Mouse (Mus musculus) gastrocnemius, postnatal 14 days (tissue): Measurements from ENCODE around the gene Aqp3. TPM values are rescaled to one million over a fixed set of nuclear protein-coding genes. Genes with fewer than 3 reads are reported as not detected.
"Not testable (repeated sequence)": the region's sequence is repeated elsewhere in the genome, so short reads cannot be mapped to it uniquely, and the experiment has no call there.

ENCODE experiments used
- DNase-seq: peaks from one replicate; pipeline ENCODE4 v3.0.0; 2021; ENCODE audit warnings: mixed read lengths
- intact Hi-C: fragments of 180-260 bp; cut with DNase I; formaldehyde crosslinking; loops from one replicate; pipeline ENCODE4 v1.15.1; 2025; ENCODE audit warnings: low total_unique reads
- total RNA-seq, 2 experiments: library from RNA; stranded (reverse); gene quantifications; 2 replicates each; pipeline ENCODE4 v1.2.3; 2021

Gene Aqp3
- total RNA-seq, 2 experiments from 2014 or later, result not detected

DNA sequence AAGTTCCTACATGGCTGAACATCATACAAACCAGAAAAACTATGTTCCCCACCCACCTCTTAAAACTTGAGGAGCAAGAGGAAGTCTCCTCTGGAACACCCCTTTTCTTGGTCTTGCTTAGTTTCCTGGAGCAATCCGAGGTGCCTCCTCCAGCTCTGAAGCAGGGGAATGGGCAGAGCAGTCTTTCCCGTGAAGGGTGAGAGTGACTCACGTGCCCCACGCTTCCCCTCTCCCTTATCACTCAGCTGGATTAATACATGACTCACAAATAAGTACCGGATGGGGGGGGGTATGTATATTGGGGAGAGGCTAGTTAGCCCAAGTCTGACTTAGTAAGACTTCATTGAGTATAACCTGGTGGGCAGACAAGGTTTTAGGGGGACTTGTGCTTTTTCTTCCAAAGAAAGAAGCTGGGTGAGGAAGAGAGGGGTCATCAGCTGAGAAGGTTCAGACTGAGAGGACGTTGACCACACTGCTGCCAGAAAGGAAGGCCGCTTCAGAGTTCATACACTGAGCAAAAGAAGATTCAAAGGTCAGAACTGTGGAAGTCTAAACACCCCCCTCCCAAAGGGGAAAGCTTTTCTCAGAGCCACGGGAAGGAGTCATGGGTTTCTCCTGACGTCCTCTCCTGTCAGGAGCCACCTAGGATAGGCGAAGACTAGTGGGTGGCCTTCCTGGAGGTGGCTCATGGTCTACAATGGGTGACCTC, 10.9 kb upstream of the Aqp3 start:
- DNase-seq, result no peak
- intact Hi-C loops, result no loop called here

DNA sequence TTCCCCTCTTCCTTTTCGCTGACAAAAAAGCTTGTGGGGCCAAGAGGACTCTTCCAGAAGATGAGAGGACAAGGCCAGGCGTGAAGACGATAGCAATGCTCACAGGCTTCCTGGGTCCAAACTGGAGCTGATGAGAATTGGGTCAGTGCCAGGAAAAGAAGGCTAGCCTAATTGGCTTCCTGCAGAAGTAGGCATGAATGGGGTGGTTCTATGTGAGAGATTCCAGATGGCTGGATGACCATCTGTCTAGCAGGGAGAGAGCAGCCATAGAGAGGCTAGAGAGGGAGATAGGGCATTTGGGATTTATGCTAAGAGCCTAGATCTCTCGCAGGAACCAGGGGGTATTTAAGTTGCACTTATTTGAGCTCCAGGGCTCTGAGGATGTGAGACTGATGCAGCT, 9.5 kb upstream of the Aqp3 start:
- intact Hi-C loops, result no loop called here
- DNase-seq, result no peak

DNA sequence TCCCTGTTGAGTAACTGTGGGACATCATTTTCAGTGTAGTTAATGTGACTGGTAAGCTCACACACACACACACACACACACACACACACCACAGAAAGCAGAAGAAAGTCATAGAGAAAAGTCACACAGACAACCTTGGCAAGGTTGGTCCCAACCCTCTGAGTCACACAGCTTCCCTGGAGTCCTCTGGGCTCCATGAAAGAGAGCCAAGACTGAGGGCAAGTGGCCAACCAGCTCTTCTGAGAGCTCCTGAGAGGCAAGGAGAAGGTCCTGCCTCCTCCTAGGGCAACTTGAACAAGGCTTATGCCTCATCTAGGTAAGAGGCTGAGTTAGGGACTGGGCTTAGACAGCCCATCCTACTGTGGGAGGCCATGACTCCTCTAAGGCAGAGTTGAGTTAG, 4.9 kb upstream of the Aqp3 start:
- DNase-seq, result no peak
- intact Hi-C loops, result no loop called here

DNA sequence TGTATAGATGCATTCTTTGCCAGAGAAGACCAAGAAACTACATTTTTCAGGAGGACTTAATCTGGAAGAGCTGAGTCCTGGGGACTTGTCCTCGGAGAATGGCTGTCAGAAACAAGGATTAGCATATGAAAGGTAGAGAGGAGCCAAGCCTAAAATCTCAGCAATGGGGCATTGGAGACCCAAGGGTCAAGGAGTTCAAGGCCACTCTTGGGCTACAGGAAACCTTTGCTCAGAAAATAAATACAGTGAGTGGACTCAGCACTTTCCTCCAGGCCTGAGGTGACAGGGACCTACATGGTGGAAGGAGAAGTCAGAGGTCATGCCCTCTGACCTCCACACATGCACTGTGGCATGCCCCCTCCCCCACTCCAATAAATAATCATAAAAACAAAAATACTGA, 3.0 kb upstream of the Aqp3 start:
- DNase-seq, result no peak
- intact Hi-C loops, result no loop called here

DNA sequence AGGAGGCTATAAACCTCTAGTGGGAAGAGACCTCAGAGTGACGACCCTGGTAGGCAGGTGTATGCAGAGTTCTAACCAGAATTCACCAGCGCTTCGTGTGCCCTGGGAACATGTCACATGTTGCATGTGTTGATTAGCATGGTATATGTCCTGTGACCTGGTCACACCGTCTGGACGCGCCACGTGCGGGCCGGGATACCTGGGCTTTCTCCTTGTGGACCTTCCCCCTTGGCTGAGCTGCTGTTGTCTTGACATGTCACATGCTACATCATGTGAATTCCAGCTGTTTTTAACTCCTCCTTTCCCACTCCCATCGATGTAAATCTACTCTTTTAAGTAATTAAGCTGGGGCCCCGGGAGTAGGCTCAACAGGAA, 581 bp upstream of the Aqp3 start:
- intact Hi-C loops, result no loop called here
- no peak for DNase-seq

DNA sequence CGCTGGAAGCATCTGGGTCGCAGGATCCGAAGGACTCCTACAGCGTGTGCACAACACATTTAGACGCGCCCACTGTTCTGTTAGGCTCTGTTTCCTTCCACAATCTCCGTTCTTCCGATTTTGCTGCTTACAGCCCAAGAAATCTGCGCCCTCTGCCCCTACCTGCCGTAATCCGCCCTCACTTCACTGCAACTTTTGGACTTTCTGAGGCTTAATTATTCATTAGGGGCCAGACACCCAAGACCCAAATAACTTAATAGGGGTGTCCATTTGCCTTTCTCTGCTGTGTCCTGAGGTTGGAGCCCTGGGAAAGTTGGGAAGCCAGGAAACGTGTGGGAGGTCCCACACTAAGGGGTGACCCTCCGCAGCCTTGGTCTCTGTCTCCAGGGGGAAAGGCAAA, 602 bp downstream of the Aqp3 start:
- no peak for DNase-seq
- intact Hi-C loops, result no loop called here

DNA sequence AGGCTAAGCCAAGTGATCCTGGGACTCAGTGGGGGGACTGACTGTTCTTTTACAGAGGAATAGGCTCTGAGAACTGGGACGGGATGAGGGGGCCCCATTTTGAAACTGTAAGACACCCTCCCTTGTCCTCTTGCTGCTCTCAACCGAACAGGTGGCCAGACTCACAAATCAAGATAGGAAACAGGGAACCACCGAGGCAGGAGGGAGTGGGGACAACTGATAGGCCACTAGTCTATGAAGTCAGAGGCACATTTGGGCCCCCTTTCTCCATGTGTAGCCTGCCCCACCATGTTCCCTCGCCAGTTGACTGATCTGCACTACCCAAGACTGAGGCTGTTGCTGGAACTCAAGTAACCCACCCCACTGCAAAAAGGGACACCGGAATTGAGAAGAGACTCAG, 1.2 kb downstream of the Aqp3 start:
- intact Hi-C loops, result no loop called here
- DNase-seq, result no peak

DNA sequence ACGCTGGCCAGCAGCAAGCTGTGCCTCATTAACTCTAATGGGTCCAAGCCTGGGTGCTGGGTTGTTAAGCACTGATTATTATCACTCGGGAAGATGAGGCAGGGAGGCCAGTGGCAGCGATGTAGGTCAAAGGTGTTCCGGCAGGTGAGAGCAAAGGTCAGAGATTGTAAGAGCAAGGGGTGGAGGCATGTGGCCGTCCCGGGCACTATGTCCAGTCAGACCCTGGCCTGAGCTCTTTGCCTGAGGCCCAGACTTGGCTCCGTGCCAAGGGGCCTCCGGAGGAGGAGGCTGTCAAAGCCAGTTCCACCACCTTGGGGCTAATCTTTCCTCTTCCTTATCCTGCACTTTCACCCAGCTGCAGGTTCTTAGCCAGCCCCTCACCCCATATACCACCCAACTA, 1.8 kb downstream of the Aqp3 start:
- intact Hi-C loops, result no loop called here
- DNase-seq, result no peak

DNA sequence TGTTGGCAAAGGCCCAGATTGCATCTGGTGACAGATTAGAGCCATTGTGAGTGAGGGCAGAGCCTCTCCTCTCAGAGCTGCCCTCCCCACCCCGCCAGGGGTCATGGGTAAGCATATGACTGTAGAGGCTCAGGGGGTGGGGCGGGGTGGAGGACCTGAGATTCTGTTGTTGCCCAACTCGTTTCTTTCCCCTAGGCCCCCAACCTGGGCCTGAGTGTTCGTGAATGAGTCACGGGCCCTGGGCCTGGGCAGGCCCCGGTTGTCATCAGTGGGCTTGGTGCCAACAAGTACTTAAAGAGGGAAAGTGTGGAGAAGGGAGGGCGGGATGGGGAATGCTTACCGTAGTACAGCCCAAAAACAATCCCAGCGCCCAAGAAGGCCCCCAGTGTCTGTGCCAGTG, 3.6 kb downstream of the Aqp3 start:
- intact Hi-C loops, result no loop called here
- no peak for DNase-seq

DNA sequence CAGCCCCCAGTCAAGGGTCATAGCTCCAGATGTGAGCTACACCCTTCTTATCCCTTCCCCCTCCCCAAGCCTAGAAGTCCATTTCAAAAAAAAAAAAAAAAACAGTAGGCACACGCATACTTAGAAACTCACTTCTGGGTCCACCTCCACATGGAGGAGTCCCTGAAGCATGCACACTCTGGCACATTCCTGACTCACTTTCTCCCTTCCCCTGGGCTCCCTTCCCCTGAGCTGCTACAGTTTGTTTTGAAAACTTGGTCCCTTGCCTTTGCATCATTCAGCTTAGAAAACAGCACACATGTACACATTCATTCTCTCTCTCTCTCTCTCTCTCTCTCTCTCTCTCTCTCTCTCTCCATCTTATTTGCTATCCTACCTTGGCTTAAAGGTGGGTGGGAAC, 5.0 kb downstream of the Aqp3 start:
- intact Hi-C loops, result no loop called here
- no peak for DNase-seq

DNA sequence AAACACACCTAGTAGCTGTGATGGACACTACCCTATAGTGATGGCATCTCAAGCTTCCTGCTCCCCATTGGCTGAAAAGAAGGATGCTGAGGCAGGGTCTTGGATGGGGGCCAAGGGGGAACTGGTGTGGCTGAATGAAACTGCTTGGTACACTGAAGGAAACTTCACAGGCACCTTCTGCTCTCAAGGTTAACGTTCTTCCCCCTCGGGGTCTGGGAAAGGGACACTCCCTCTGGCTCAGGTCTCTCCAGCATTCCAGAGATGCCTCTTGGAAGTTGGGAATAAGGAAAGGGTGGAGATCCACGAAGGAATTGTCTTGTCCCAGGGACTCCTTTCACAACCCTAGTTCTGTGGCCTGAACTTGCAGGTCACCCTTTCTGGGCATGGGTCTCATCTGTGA, 6.6 kb downstream of the Aqp3 start:
- intact Hi-C loops, result no loop called here

DNA sequence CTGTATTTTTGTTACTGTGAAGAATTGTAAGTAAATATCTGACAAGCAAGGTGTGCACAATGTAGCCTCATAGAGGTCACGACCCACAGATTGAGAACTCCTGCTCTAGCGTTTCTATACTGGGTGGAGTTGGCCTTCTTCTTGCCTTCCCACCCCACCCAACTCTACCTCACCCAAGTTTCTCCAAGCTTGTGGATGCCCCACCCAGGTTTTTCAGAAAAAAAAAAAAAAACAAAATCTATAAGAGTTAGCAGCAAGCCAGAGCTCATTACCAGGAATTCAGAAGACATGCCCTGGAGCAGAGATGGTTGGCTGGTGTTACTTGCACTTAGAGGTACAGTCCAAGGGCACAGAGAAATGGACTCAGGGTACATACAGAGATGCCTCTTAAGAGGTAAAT, 8.3 kb downstream of the Aqp3 start:
- intact Hi-C loops, result no loop called here
- DNase-seq, result no peak

More for the DNA sequence above, 6.6 kb downstream of the Aqp3 start:
- DNase-seq, result no peak

DNA sequence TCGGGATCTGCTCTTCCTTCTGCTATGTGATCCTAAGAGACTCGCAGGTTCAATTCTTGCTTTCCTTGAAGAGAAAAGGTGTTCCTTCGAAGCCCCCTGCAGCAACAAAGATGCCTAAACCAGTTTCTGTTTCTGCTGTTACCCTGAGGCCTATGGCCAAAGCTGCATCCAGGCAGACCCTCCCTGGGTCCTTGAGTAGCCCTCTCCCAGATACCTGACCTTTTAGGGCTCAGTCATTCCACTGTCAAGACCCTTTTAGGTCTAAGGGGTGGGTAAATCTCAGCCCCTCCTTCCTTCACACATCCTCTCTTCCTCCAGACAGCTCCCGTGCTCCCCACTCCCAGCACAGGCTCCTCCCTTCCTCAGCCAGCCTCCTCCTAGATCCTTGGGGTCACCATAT, 8.8 kb downstream of the Aqp3 start:
- DNase-seq, result no peak
- intact Hi-C loops, result no loop called here

DNA sequence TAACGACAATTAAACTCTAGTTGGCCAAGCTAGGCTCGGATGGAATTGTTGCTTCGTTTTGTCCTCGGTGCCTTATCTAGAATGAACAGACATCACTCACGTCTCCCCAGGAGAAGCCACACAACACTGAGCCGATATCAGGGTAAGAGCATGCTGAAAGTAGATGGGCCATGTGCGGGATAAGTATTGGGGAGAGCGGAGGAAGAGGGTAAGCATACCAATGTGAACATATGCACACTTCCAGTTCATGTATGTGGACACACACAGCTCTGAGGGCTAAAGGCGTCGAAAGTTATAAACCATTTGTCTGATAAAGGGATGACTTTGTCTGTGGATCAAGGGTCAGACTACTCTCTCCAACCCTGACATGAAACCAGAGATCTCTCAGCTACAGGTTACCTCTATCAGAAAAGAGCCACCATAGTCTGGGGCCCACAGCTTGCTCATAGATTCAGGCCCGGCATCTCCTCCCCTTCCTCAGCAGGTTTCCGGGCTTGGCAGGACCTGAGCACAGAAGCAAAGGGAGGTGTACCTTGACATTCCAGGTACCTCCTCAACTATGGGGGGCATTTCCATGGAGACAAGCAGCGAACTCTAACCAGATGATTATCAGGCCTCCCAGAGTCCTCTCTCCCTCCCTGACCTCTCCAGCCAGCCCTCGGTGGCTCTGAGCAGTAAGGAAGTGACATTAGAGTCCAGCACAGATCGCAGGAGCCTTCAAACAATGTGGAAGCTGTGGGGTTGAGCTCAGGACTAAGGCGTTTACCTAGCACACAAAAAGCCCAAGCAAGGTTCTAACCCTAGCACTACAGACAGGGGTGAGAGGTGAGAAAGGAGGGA, 10.3 kb downstream of the Aqp3 start:
- no peak for DNase-seq
- intact Hi-C loops, result no loop called here

DNA sequence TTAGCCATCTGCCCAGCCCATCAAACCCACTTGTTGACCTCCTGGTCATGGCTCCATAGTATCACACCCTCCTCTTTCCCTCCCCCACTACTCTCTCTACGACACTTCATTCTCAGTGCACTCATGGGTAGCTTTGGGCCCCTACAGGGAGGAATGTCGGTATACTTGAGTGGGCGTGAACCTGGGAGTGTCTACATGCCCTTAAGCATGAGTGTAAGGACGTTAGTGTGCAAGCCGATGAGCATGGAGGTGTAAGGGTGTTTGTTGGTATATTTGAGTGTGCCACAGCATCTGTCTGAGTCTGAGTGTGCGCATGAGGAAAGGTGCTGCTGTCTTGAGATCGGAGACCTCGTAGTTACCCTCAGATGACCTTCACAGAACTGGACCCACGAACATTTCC, 11.0 kb downstream of the Aqp3 start:
- DNase-seq, result no peak
- intact Hi-C loops, result no loop called here

DNA sequence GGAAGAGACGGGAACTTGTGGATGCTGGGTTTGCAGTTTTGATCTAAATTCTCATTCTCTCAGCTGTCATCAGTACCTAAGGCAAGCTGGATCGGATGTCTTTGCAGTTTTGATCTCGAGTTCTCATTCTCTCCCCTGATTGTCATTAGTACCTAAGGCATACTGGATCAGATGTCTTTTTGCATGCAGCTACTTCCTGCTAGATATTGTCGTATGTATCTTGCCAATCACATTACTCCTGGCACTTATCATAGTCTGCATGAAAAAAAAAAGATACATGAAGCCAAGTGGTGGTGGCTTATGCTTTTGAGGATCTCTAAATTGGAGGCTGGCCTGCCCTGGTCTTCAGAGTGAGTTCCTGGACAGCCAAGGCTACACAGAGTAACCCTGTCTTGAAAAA, 13.2 kb downstream of the Aqp3 start:
- intact Hi-C loops, result no loop called here
- no peak for DNase-seq

DNA sequence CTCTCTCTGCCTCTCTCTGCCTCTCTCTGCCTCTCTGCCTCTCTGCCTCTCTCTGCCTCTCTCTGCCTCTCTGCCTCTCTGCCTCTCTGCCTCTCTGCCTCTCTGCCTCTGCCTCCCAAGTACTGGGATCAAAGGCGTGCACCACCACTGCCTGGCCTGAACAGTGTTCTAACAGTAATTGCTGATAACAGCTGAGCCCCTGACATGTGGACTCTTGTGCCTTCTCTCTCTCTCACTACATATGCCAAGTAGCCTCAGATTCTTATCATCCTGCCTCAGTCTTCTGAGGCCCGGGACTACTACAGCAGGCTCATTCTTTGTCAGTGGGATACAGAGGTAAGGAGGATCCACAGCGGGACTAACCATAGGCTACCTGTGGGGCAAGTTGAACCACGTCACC, 15.2 kb downstream of the Aqp3 start:
- intact Hi-C loops, DNase-seq: not testable (repeated sequence)

DNA sequence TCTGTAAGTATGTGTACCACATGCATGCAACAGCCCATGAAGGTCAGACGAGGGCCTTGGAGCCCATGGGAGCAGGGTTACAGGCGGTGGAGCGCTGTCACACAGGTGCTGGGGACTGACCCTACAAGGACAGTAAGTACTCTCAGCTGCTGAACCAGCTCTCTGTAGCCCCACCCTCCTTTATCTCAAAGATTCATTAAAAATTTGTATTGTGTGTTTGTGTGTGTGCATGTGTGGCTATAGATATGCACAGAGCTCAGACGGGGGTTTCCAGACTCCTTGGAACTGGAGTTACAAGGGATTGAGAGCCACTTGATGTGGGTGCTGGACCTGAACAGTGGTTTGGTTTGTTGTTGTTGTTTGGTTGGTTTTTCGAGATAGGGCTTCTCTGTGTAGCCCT, 16.2 kb downstream of the Aqp3 start:
- DNase-seq, result no peak
- intact Hi-C loops, result no loop called here

DNA sequence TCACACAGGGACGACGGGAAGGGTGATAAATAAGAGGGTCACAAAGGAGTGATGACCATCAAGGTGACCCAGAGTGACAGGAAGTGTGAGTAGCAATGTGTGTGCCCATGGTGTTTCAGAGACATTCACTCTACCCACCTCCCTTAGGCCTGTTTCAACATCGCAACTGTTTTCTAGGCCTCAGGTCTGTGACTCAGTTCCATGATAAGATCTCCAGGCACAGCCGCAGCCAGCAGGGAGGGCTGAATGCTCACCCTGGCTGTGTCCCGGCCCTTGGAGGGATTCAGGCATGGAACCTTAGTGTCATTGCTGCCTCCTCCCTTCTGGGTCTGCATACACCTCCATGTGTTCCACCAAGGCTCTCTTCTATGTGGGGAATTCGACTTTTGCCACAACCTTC, 19.3 kb downstream of the Aqp3 start:
- intact Hi-C loops, result no loop called here
- no peak for DNase-seq

DNA sequence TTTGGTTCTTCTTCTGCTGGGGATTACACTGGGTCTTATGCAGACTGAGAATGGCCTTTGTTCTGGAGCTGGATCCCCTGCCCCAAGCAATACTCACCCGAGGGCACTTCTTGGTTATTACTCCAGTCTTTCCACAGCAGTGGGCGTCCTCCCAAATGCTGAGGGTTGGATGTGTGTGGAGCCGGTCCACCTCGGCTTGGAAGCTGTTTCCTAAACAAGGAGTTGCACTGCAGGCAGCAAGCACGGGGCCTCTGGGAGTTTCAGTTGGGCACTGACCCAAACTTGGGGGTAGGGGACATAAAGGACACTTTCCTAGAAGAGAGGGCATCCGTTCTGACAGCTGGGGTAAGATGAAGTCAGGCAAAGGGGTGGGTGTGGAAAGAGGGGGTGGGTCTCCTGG, 23.5 kb downstream of the Aqp3 start:
- intact Hi-C loops, result no loop called here
- no peak for DNase-seq

DNA sequence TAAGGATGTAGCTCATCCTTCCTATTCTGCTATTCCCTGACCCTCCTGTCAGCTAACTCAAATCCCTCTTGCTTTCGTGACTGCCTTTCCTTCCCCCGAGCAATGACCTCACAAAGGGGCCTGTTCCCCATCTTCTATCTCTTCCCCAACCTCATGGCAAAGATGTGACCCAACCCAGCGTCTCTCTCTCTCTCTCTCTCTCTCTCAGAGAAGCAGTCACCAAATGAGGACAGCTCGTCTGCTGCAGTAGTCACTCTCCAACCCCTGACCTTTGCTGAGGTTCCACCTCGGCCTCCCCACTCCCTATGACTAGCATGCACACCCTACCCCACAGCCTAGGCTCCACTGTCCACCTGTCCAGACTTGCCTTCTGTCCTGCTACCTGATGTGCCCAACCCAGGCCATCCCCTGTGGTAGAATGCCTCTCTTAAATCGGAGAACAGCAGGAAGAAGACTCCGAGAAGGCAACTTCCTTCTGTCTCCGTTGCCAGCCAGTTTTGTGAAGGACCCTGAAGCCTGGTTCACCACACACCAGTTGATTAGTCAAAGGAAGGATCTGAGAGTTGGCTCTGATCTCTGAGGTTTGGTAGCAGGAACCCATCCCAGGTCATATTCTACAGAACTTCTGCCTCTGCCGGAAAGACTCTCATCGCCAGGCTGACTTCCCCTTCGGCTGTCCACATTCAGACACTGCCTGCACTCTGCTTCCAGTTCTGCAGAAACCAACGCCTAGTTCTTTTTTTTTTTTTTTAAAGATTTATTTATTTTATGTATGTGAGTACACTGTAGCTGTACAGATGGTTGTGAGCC, 24.8 kb downstream of the Aqp3 start:
- intact Hi-C loops, result no loop called here
- DNase-seq, result no peak
